Mouse (Mus musculus): Measurements from ENCODE around the gene Ttn. TPM values are rescaled to one million over a fixed set of nuclear protein-coding genes. Genes with fewer than 3 reads are reported as not detected.

Ttn gene
- polyA plus RNA-seq, 1 experiment from 2014 or later, result 570 TPM

DNA sequence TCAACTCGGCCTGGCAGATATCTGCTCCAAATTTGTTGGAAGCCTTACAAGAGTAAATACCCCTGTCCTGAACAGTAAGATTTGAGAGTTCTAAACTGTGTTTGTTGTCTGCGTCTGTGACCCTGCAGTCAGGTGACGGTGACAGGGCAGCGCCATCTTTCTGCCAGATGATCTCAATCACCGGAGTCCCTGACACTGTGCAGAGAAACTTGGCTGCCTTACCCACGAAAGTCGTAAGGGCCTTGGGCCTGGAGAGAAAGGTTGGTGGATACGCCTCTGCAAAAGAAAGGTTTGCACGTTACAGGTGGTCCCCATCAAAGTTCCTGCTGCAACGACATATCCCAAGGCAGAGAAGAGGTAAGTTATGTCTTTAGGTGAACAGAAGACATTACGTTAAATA lies 79.0 kb downstream of the Ttn start:
- 88% methylated on average over 11 of the region's 11 CpGs for WGBS
- Histone ChIP-seq H3K9me3 (replicated peaks) (no peaks in the 10 kb centered on the region), H3K27ac (ENCODE audit: poor library complexity, severe bottlenecking) (no peak overlapping the region), H3K4me1 (replicated peaks) (peaks cover 10% of the 10 kb centered on the region; the same call in 1 of the 2 replicates), H3K9ac (no peak overlapping the region), H3K27me3 (replicated peaks) (no peaks in the 10 kb centered on the region), H3K4me3 (no peak overlapping the region), H3K4me2 (no peak overlapping the region), H3K36me3 (peaks cover 84% of the 10 kb centered on the region)
- no peak for ATAC-seq (ENCODE audit: insufficient number of reproducible peaks, low FRiP score)

DNA sequence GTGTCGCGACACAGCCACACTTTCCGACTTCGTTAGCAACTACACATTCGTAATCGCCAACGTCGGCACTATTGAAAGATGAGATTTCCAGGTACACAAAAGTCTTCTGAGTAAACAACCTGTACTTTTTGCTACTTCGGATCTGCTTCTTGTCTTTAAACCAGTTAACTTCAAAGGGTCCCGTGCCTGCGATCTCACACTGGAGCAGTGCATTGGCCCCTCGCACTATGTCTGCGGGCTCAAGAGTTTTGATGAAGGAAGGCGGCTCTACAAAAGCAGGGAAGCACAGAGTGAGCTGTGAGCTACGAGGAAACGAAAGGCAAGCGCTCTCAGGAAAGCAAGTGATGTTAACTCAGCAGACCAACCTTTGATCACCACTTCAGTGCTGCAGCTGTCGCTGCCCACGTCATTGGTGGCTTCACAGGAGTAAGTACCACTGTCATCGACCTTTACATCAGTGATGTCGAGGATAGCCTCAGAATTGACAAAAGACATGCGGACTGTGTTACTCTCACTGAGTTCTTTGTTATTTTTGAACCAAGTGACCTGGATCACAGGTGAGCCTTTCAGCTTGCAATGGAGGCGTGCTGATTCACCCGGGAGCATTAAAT lies 80.8 kb downstream of the Ttn start:
- Histone ChIP-seq H3K36me3 (peaks cover 89% of the 10 kb centered on the region), H3K9me3 (replicated peaks) (no peaks in the 10 kb centered on the region), H3K4me1 (replicated peaks) (peaks cover 10% of the 10 kb centered on the region; the same call in 1 of the 2 replicates), H3K9ac (no peak overlapping the region), H3K27ac (ENCODE audit: poor library complexity, severe bottlenecking) (no peak overlapping the region), H3K27me3 (replicated peaks) (no peaks in the 10 kb centered on the region), H3K4me3 (no peak overlapping the region), H3K4me2 (no peak overlapping the region)
- no peak for ATAC-seq (ENCODE audit: insufficient number of reproducible peaks, low FRiP score)
- WGBS, result 79% methylated on average over 24 of the region's 24 CpGs

DNA sequence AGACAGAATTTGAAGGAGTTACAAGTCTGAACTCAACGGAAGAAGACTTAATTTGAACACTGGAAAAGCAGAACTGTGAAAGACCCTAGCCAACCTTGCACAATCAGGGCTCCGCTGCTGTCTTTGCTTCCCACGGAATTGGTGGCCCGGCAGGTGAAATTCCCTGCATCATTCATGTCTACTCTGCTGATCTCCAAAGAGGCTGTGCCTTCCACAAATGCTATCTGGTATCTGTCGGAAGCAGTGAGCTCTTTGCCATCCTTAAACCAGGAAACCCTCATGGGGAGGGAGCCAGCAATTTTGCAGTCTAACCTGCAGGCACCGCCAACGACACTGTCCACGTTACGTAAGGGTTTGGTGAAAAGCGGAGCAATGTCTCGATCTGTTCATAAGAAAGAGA lies 82.5 kb downstream of the Ttn start:
- no peak overlapping the region for H3K27ac ChIP-seq (ENCODE audit: poor library complexity, severe bottlenecking)
- 89% methylated on average over 11 of the region's 11 CpGs for WGBS
- H3K36me3 ChIP-seq, result peaks cover 92% of the 10 kb centered on the region

DNA sequence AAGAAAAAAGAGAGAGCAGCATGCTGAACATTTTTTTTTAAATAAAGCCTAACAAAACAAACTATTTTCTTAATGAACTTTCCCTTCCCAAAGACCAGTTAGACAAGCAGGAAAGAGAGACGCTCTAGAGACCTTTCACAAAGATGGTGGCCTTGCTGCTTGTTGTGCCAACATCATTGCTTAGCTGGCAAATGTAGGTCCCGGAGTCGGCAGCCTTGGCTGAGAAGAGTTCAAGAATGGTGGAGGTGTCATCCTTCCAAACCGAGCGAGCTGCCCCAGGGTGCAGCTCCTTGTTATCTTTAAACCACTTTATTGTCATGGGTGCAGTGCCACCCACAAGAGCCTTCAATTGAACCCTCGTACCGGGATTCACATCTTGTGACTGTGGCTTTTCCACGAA lies 85.4 kb downstream of the Ttn start:
- Histone ChIP-seq H3K27me3 (replicated peaks) (no peaks in the 10 kb centered on the region), H3K9ac (no peak overlapping the region), H3K4me2 (no peak overlapping the region), H3K9me3 (replicated peaks) (no peaks in the 10 kb centered on the region), H3K27ac (ENCODE audit: poor library complexity, severe bottlenecking) (no peak overlapping the region), H3K4me1 (replicated peaks) (peaks cover 10% of the 10 kb centered on the region; the same call in 1 of the 2 replicates), H3K4me3 (no peak overlapping the region), H3K36me3 (peaks cover 87% of the 10 kb centered on the region)
- ATAC-seq (ENCODE audit: insufficient number of reproducible peaks, low FRiP score), result no peak
- 78% methylated on average over 8 of the region's 8 CpGs for WGBS

More for the DNA sequence above, 82.5 kb downstream of the Ttn start:
- Histone ChIP-seq H3K4me2 (no peak overlapping the region), H3K4me1 (replicated peaks) (peaks cover 10% of the 10 kb centered on the region; the same call in 1 of the 2 replicates), H3K4me3 (no peak overlapping the region), H3K9ac (no peak overlapping the region), H3K27me3 (replicated peaks) (no peaks in the 10 kb centered on the region), H3K9me3 (replicated peaks) (no peaks in the 10 kb centered on the region)
- ATAC-seq (ENCODE audit: insufficient number of reproducible peaks, low FRiP score), result no peak

DNA sequence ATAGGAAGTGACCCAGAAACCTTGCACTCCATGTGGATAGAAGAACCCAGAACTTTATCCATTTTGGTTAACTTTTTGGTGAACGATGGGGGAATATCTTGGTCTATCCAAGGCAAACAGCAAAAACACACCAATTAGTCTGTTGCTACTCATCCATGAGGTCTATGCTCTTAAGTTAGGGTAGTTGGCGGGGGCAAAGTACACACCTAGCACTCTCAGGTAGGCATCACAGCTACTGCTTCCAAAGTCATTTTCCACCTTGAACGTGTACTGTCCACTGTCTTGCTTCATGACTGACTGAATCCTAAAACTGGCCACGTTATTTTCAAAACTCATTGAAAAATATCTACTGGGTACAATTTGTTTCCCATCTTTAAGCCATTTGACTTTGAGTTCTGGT lies 87.0 kb downstream of the Ttn start:
- Histone ChIP-seq H3K4me1 (replicated peaks) (peaks cover 10% of the 10 kb centered on the region; the same call in 1 of the 2 replicates), H3K27me3 (replicated peaks) (no peaks in the 10 kb centered on the region), H3K36me3 (peaks cover 90% of the 10 kb centered on the region), H3K27ac (ENCODE audit: poor library complexity, severe bottlenecking) (no peak overlapping the region), H3K4me2 (no peak overlapping the region), H3K9me3 (replicated peaks) (no peaks in the 10 kb centered on the region), H3K9ac (no peak overlapping the region), H3K4me3 (no peak overlapping the region)
- no peak for ATAC-seq (ENCODE audit: insufficient number of reproducible peaks, low FRiP score)
- WGBS, result 84% methylated on average over 4 of the region's 4 CpGs

DNA sequence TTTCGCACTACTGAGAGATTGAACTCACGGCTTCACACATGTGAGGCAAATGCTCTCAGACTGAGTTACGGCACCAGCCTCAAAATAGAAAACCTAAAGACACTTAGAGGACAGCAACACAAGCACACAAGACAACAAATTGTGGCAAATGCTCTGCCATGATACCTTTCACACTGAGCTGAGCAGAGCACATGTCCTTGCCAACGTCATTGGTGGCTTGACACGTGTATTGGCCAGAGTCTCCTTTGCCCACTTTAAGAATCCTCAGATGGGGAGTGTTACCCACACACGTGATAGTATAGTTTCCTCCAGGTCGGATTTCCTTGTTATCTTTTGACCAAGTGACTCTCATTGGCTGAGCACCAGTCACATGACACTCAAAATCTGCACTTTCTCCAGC lies 93.6 kb downstream of the Ttn start:
- H3K9ac ChIP-seq, result no peak overlapping the region
- no peaks in the 10 kb centered on the region for H3K27me3 ChIP-seq (replicated peaks)
- WGBS, result 73% methylated on average over 7 of the region's 7 CpGs
- no peaks in the 10 kb centered on the region for H3K4me1 ChIP-seq (replicated peaks)
- no peak for ATAC-seq (ENCODE audit: insufficient number of reproducible peaks, low FRiP score)
- H3K9me3 ChIP-seq (replicated peaks), result no peaks in the 10 kb centered on the region
- H3K27ac ChIP-seq (ENCODE audit: poor library complexity, severe bottlenecking), result no peak overlapping the region
- H3K4me2 ChIP-seq, result no peak overlapping the region
- peaks cover 87% of the 10 kb centered on the region for H3K36me3 ChIP-seq
- H3K4me3 ChIP-seq, result no peak overlapping the region

DNA sequence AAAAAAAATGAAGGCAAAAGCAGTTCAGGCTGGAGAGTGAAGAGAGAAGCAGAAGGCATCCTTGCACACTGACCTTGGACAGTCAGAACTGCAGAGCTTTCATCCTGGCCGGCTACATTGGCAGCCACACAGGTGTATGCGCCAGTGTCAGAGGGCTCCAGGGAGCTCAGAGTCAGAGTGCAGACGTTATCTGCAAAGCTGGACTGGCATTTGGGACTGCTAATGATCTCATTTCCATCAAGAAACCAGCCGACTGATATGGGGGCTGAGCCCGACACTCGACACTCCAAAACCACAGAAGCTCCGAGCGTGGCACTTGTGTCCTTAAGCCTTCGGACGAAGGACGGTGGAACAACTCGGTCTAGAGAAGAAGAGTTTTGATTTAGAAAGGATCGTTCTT lies 96.5 kb downstream of the Ttn start:
- WGBS, result 56% methylated on average over 13 of the region's 13 CpGs
- H3K27ac ChIP-seq (ENCODE audit: poor library complexity, severe bottlenecking), result no peak overlapping the region

DNA sequence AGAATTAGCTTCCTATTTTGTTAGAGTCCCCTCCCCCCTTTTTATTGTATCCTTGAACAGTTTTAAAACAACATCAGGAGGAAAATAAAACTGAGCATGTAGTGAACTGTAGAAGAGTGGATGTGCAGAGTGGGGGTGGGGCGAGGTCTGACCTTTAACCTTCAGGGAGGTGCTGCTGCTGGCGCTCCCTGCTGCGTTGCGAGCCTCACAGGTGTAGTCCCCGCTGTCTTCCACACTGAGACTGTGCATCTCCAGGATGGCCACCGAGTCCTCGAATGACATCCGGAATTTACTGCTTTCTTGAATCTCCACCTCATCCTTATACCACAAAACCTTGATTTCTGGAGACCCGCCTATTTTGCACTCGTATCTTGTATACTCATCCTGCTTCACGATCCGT lies 100.9 kb downstream of the Ttn start:
- Histone ChIP-seq H3K36me3 (peaks cover 95% of the 10 kb centered on the region), H3K4me3 (no peak overlapping the region), H3K4me1 (replicated peaks) (no peaks in the 10 kb centered on the region), H3K27ac (ENCODE audit: poor library complexity, severe bottlenecking) (no peak overlapping the region), H3K4me2 (no peak overlapping the region), H3K27me3 (replicated peaks) (no peaks in the 10 kb centered on the region), H3K9me3 (replicated peaks) (no peaks in the 10 kb centered on the region), H3K9ac (no peak overlapping the region)
- WGBS, result 88% methylated on average over 12 of the region's 12 CpGs
- ATAC-seq (ENCODE audit: insufficient number of reproducible peaks, low FRiP score), result no peak

More for the DNA sequence above, 96.5 kb downstream of the Ttn start:
- H3K36me3 ChIP-seq, result peaks cover 91% of the 10 kb centered on the region
- ATAC-seq (ENCODE audit: insufficient number of reproducible peaks, low FRiP score), result no peak
- no peak overlapping the region for H3K9ac ChIP-seq
- no peak overlapping the region for H3K4me2 ChIP-seq
- no peaks in the 10 kb centered on the region for H3K4me1 ChIP-seq (replicated peaks)
- H3K4me3 ChIP-seq, result no peak overlapping the region
- H3K27me3 ChIP-seq (replicated peaks), result no peaks in the 10 kb centered on the region
- H3K9me3 ChIP-seq (replicated peaks), result no peaks in the 10 kb centered on the region

DNA sequence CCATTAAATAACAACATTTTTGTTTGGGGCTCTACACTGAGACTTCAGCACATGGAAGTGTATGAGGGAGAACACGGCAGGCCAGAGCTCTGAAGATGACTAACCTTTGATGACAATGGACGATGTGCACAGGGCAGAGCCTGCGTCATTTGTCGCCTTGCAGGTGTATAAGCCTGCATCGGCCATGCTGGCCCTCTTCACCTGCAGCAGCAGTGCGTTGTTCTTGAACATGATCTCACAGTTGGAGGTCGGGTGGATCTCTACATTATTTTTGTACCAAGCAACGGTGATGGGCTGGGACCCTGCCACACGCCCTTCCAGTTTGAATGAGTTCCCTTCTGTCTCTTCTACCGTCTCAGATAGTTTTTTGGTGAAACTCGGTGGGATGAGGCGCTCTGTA lies 106.8 kb downstream of the Ttn start:
- Histone ChIP-seq H3K4me1 (replicated peaks) (no peaks in the 10 kb centered on the region), H3K9me3 (replicated peaks) (no peaks in the 10 kb centered on the region), H3K4me2 (no peak overlapping the region), H3K9ac (no peak overlapping the region), H3K27ac (ENCODE audit: poor library complexity, severe bottlenecking) (no peak overlapping the region), H3K27me3 (replicated peaks) (no peaks in the 10 kb centered on the region), H3K4me3 (no peak overlapping the region), H3K36me3 (peaks cover 83% of the 10 kb centered on the region)
- ATAC-seq (ENCODE audit: insufficient number of reproducible peaks, low FRiP score), result no peak
- WGBS, result 86% methylated on average over 12 of the region's 12 CpGs

DNA sequence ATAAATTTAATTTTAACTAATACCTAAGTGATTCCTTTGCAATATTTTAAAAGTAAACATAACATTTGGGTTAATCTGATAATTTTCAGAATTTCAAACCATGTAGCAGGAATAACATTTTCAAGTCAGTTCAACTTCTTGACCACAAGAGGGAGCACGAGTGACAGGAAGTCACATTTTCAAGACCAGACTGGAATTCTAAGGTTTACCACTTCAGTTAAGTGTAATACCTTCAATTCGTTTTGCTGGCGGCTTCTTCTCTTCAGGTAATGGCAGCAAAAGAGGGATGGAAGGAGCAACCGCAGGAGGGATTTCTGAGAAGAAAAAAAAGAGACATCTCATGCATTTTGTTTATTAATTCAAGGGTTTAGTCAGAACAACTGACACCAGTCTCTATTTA lies 115.4 kb downstream of the Ttn start:
- H3K36me3 ChIP-seq, result peaks cover 68% of the 10 kb centered on the region
- WGBS, result 27% methylated on average over 4 of the region's 4 CpGs
- ATAC-seq (ENCODE audit: insufficient number of reproducible peaks, low FRiP score), result no peak
- no peaks in the 10 kb centered on the region for H3K4me1 ChIP-seq (replicated peaks)
- no peaks in the 10 kb centered on the region for H3K27me3 ChIP-seq (replicated peaks)
- H3K4me2 ChIP-seq, result no peak overlapping the region
- H3K4me3 ChIP-seq, result no peak overlapping the region
- no peaks in the 10 kb centered on the region for H3K9me3 ChIP-seq (replicated peaks)
- H3K9ac ChIP-seq, result no peak overlapping the region
- no peak overlapping the region for H3K27ac ChIP-seq (ENCODE audit: poor library complexity, severe bottlenecking)

DNA sequence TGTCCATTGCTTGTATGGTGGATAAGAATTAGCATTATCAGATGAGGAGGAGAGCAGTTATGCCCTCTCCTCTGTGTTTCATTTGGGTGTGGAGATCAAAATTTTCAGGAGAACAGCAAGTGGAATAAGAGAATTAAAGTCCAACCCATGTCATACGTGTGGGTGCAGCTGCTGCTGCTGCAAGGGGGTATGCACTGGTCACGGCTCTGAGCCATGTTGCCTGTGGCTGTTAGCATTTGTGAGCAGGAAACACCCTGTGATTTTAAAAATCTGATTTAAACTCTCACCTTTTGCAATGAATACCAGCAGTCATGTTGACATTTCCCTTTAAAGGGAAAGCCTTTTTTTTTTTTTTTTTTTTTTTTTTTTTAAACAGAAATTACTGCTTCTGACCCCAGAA lies 116.8 kb downstream of the Ttn start:
- H3K36me3 ChIP-seq, result peaks cover 66% of the 10 kb centered on the region
- no peak for ATAC-seq (ENCODE audit: insufficient number of reproducible peaks, low FRiP score)
- 80% methylated on average over 2 of the region's 2 CpGs for WGBS

DNA sequence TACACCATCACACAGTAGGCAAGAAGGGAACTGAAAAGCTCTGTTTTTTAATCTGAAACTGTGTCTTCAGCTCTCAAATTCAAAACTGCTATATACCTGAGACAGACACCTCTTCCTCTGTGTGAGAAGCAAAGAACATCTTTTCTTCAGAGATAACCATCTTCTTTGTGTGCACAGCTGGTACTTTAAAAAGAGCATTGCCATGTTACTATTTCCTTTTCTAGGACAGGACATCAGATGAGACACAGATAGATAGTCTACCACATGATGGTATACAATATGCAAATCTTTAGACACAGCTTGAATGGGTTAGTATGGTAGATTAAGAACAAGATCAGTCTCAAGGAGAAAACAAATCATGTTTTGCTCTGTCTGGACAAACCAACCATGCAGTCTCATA lies 121.0 kb downstream of the Ttn start:
- Histone ChIP-seq H3K9me3 (replicated peaks) (no peaks in the 10 kb centered on the region), H3K4me3 (no peak overlapping the region), H3K4me1 (replicated peaks) (no peaks in the 10 kb centered on the region), H3K27ac (ENCODE audit: poor library complexity, severe bottlenecking) (no peak overlapping the region), H3K4me2 (no peak overlapping the region), H3K9ac (no peak overlapping the region), H3K36me3 (peaks cover 77% of the 10 kb centered on the region), H3K27me3 (replicated peaks) (no peaks in the 10 kb centered on the region)
- no peak for ATAC-seq (ENCODE audit: insufficient number of reproducible peaks, low FRiP score)

More for the DNA sequence above, 116.8 kb downstream of the Ttn start:
- Histone ChIP-seq H3K4me3 (no peak overlapping the region), H3K4me2 (no peak overlapping the region), H3K9me3 (replicated peaks) (no peaks in the 10 kb centered on the region), H3K9ac (no peak overlapping the region), H3K4me1 (replicated peaks) (no peaks in the 10 kb centered on the region), H3K27me3 (replicated peaks) (no peaks in the 10 kb centered on the region), H3K27ac (ENCODE audit: poor library complexity, severe bottlenecking) (no peak overlapping the region)

All from heart, embryonic 12.5 days (tissue).